Mouse (Mus musculus) MEL (cell line): ENCODE measurements at regions not wholly inside any gene's neighbourhood (a gene's known extent, or its start where the extent isn't known, plus 50 kb on each side); places are given as distances from the start of the nearest gene placed in this dataset.

Source experiments
- DNase-seq: peaks from one replicate; pipeline ENCODE4 v3.0.0; 2011; ENCODE audit warnings: low read depth, low spot score
- H3K27ac ChIP-seq: 2 replicates; pipeline ENCODE4 v1.5.1; 2012; ENCODE audit warnings: low read depth, mild to moderate bottlenecking, control low read depth, low read length, moderate library complexity; ENCODE audit not compliant: control insufficient read depth
- H3K27me3 ChIP-seq, 2 experiments: fragments of 150-350 bp in 1 of 2; sonication (generic) in 1 of 2; 2 replicates each; pipeline ENCODE4 v1.6.1; 2012; ENCODE audit warnings: low read length in 2 of 2, mild to moderate bottlenecking in 2 of 2, improper control_type of control experiment in 1 of 2, moderate library complexity in 1 of 2; ENCODE audit not compliant: insufficient read depth in 2 of 2, control insufficient read depth in 1 of 2
- H3K36me3 ChIP-seq, 2 experiments: 2 replicates each; pipeline ENCODE4 v1.6.1; 2012 to 2014; ENCODE audit warnings: low read length in 2 of 2, improper control_type of control experiment in 1 of 2, inconsistent platforms in 1 of 2, mild to moderate bottlenecking in 1 of 2; ENCODE audit not compliant: insufficient read depth in 2 of 2, control insufficient read depth in 1 of 2
- H3K4me1 ChIP-seq, 2 experiments: fragments of 150-350 bp in 1 of 2; sonication (generic) in 1 of 2; 2 replicates each; pipeline ENCODE4 v1.6.1; 2012; ENCODE audit warnings: low read length in 2 of 2, improper control_type of control experiment in 1 of 2, mild to moderate bottlenecking in 1 of 2; ENCODE audit not compliant: insufficient read depth in 2 of 2, control insufficient read depth in 1 of 2
- H3K4me3 ChIP-seq, 2 experiments: fragments of 150-350 bp in 1 of 2; sonication (generic) in 1 of 2; 2 replicates each; pipeline ENCODE4 v1.5.1; 2012; ENCODE audit warnings: low read depth in 2 of 2, low read length in 2 of 2, mild to moderate bottlenecking in 2 of 2, moderate library complexity in 2 of 2, control low read depth in 1 of 2, improper control_type of control experiment in 1 of 2; ENCODE audit not compliant: control insufficient read depth in 1 of 2, insufficient read depth in 1 of 2
- H3K79me2 ChIP-seq: 2 replicates; pipeline ENCODE4 v1.6.1; 2012; ENCODE audit warnings: mild to moderate bottlenecking, low read length, moderate library complexity; ENCODE audit not compliant: control insufficient read depth, poor library complexity, insufficient read depth
- H3K9ac ChIP-seq: 2 replicates; pipeline ENCODE4 v1.6.1; 2012; ENCODE audit warnings: low read depth, mild to moderate bottlenecking, control low read depth, low read length, moderate library complexity; ENCODE audit not compliant: control insufficient read depth, poor library complexity, severe bottlenecking
- H3K9me3 ChIP-seq: fragments of 150-350 bp; sonication (generic); replicated peaks from 2 replicates; pipeline ENCODE4 v1.6.1; 2012; ENCODE audit warnings: mild to moderate bottlenecking, low read length, improper control_type of control experiment, moderate library complexity; ENCODE audit not compliant: insufficient read depth
- BHLHE40 ChIP-seq: IDR thresholded peaks from 2 replicates; pipeline ENCODE4 v1.6.1; 2012; ENCODE audit warnings: low read depth, mild to moderate bottlenecking, inconsistent platforms, low read length, improper control_type of control experiment, borderline replicate concordance
- CHD2 ChIP-seq: IDR thresholded peaks from 2 replicates; pipeline ENCODE4 v1.6.1; 2011; ENCODE audit warnings: low read length, improper control_type of control experiment
- CTCF ChIP-seq, 3 experiments: IDR thresholded peaks in 2 of 3; conservative IDR thresholded peaks in 1 of 3; 2 replicates each; pipeline ENCODE4 v1.5.1; 2011 to 2012; ENCODE audit warnings: low read length in 3 of 3, low read depth in 2 of 3, mild to moderate bottlenecking in 2 of 3, improper control_type of control experiment in 1 of 3, inconsistent platforms in 1 of 3, mixed read lengths in 1 of 3, moderate library complexity in 1 of 3; ENCODE audit not compliant: control insufficient read depth in 1 of 3, insufficient read depth in 1 of 3, poor library complexity in 1 of 3, severe bottlenecking in 1 of 3
- ELF1 ChIP-seq: IDR thresholded peaks from 2 replicates; pipeline ENCODE4 v1.6.1; 2014; ENCODE audit warnings: low read depth, mild to moderate bottlenecking, inconsistent platforms, low read length, improper control_type of control experiment, moderate library complexity
- GABPA ChIP-seq: IDR thresholded peaks from 2 replicates; pipeline ENCODE4 v1.6.1; 2012; ENCODE audit warnings: low read depth, mild to moderate bottlenecking, inconsistent platforms, low read length, improper control_type of control experiment, moderate library complexity
- KAT2A ChIP-seq: conservative IDR thresholded peaks from 2 replicates; pipeline ENCODE4 v1.6.1; 2012; ENCODE audit warnings: low read depth, low read length, improper control_type of control experiment, inconsistent platforms
- MAX ChIP-seq: IDR thresholded peaks from 2 replicates; pipeline ENCODE4 v1.6.1; 2011; ENCODE audit warnings: low read length, improper control_type of control experiment
- POLR2A ChIP-seq, 2 experiments: IDR thresholded peaks; 2 replicates each; pipeline ENCODE4 v1.6.1; 2011 to 2012; ENCODE audit warnings: low read length in 2 of 2, mild to moderate bottlenecking in 2 of 2, control low read depth in 1 of 2, improper control_type of control experiment in 1 of 2, low read depth in 1 of 2, moderate library complexity in 1 of 2; ENCODE audit not compliant: control insufficient read depth in 1 of 2, insufficient read depth in 1 of 2, poor library complexity in 1 of 2
- POLR2AphosphoS2 ChIP-seq: IDR thresholded peaks from 2 replicates; pipeline ENCODE4 v1.6.1; 2011; ENCODE audit warnings: low read length, improper control_type of control experiment
- POLR2AphosphoS5 ChIP-seq: IDR thresholded peaks from 2 replicates; pipeline ENCODE4 v1.6.1; 2012; ENCODE audit warnings: low read depth, borderline replicate concordance, mild to moderate bottlenecking, inconsistent platforms, low read length, moderate library complexity, mixed read lengths
- RAD21 ChIP-seq: IDR thresholded peaks from 2 replicates; pipeline ENCODE4 v1.6.1; 2011; ENCODE audit warnings: mild to moderate bottlenecking, low read depth, low read length, improper control_type of control experiment
- RCOR1 ChIP-seq: IDR thresholded peaks from 2 replicates; pipeline ENCODE4 v1.6.1; 2012; ENCODE audit warnings: low read depth, mild to moderate bottlenecking, inconsistent platforms, low read length, improper control_type of control experiment
- SMC3 ChIP-seq: IDR thresholded peaks from 2 replicates; pipeline ENCODE4 v1.6.1; 2011; ENCODE audit warnings: low read depth, low read length, improper control_type of control experiment
- TBP ChIP-seq: IDR thresholded peaks from 2 replicates; pipeline ENCODE4 v1.8.0; 2011; ENCODE audit warnings: low read depth, low read length, improper control_type of control experiment
- ZC3H11A ChIP-seq: IDR thresholded peaks from 2 replicates; pipeline ENCODE4 v1.6.1; 2012; ENCODE audit warnings: low read depth, mild to moderate bottlenecking, inconsistent platforms, low read length, improper control_type of control experiment
- ZKSCAN1 ChIP-seq: IDR thresholded peaks from 2 replicates; pipeline ENCODE4 v1.6.1; 2012; ENCODE audit warnings: low read depth, mild to moderate bottlenecking, inconsistent platforms, low read length, improper control_type of control experiment, moderate library complexity
- ZMIZ1 ChIP-seq: IDR thresholded peaks from 2 replicates; pipeline ENCODE4 v1.6.1; 2012; ENCODE audit warnings: low read depth, mild to moderate bottlenecking, inconsistent platforms, low read length, improper control_type of control experiment, moderate library complexity
- ZNF384 ChIP-seq: IDR thresholded peaks from 2 replicates; pipeline ENCODE4 v1.6.1; 2012; ENCODE audit warnings: low read depth, mild to moderate bottlenecking, inconsistent platforms, low read length, improper control_type of control experiment

- TF ChIP-seq RAD21 (no peak), TBP (no peak), ZNF384 (no peak), ZMIZ1 (no peak), KAT2A (no peak), POLR2AphosphoS5 (no peak), POLR2AphosphoS2 (no peak), MAX (no peak), RCOR1 (no peak)
- Histone ChIP-seq H3K27me3 (no peaks in the 10 kb centered on the region; a peak in 1 of 4 replicates), H3K9ac (no peak overlapping the region), H3K4me1 (no peaks in the 10 kb centered on the region), H3K36me3 (no peaks in the 10 kb centered on the region), H3K79me2 (no peaks in the 10 kb centered on the region), H3K27ac (no peak overlapping the region), H3K9me3 (no peaks in the 10 kb centered on the region), H3K4me3 (no peak overlapping the region)
- DNase-seq, result no peak
These were observed 75.8 kb upstream of the Hao2 start for GRCm38 (mm10) chr3:98968811-98969210.

DNA sequence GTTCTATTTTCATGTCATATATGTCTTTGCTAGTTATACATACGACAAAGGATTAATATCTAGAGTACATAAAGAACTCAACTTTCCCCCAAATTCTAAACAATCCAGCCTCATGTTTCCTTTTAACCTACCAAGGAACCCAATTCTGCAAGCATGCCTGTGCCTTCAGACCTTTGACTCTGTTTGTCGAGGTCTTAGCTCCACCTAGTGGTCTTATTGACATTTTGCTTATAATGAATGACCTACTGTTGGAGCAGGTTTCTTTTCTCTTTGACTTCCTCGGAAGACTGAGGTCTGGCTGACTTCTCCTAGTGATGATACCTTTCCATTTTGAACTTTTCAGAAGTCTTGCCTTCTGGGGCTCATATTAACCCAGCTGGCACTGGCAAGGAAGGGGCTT lies 82.7 kb upstream of the Hao2 start:
- H3K9me3 ChIP-seq, result no peaks in the 10 kb centered on the region
- peak; percentile 62 for DNase-seq
- H3K36me3 ChIP-seq, result no peaks in the 10 kb centered on the region
- H3K79me2 ChIP-seq, result no peaks in the 10 kb centered on the region
- H3K4me1 ChIP-seq, result no peaks in the 10 kb centered on the region
- no peak overlapping the region for H3K4me3 ChIP-seq
- H3K27me3 ChIP-seq, result no peaks in the 10 kb centered on the region; a peak in 1 of 4 replicates
- no peak overlapping the region for H3K9ac ChIP-seq
- TF ChIP-seq SMC3 (peak; percentile 72), GABPA (no peak), ZC3H11A (peak; percentile 52), CTCF (IDR thresholded peaks at IDR 0.05 in 2 of 3, conservative IDR thresholded peaks at IDR 0.05 in 1 of 3; ENCODE audit: control insufficient read depth in 1 of 3, insufficient read depth in 1 of 3, low read depth in 2 of 3, low read length in 3 of 3, poor library complexity in 1 of 3, severe bottlenecking in 1 of 3) (peak; percentile 22 to 75 (median 39); a peak in 5 of 6 replicates), ZMIZ1 (no peak), RCOR1 (no peak), POLR2A (IDR thresholded peaks at IDR 0.05; ENCODE audit: control insufficient read depth in 1 of 2, insufficient read depth in 1 of 2, low read depth in 1 of 2, low read length in 2 of 2, poor library complexity in 1 of 2) (no peak), ZKSCAN1 (no peak), ELF1 (no peak), CHD2 (no peak), BHLHE40 (no peak), RAD21 (peak; percentile 86)
- TF ChIP-seq, all 39 proteins: peak for 4
- no peak overlapping the region for H3K27ac ChIP-seq
